In genomic region chr8:121092627-121093026, GRCm38 (mm10) we compare ENCODE assay signal across 7 mouse cellular contexts. TPM values are rescaled to one million over a fixed set of nuclear protein-coding genes. Genes with fewer than 3 reads are reported as not detected.
A peak's percentile ranks its signal among the peaks of the same experiment; 100 is the strongest.
DNase-seq lines count a peak whose midpoint lies in the region; ATAC-seq and TF ChIP-seq lines count a peak whose summit lies in the region.

No protein-coding gene starts in this region.

- peaks cover 8% of the 10 kb centered on the region for H3K27me3 ChIP-seq in heart, adult 2 months (ENCODE audit: control insufficient read depth, insufficient read depth, low read length)
- peaks cover 69% of the 10 kb centered on the region for H3K27me3 ChIP-seq in limb, embryonic 12.5 days
- peaks cover 47% of the 10 kb centered on the region for H3K27me3 ChIP-seq in midbrain, embryonic 16.5 days (ENCODE audit: control insufficient read depth, insufficient read depth, low read depth, low read length)

- H3K36me3 ChIP-seq in heart, adult 2 months (ENCODE audit: control insufficient read depth, insufficient read depth, low read length): no peaks in the 10 kb centered on the region
- H3K36me3 ChIP-seq in limb, embryonic 12.5 days: peaks cover 11% of the 10 kb centered on the region
- H3K36me3 ChIP-seq in midbrain, embryonic 16.5 days (ENCODE audit: control insufficient read depth, insufficient read depth, low read length): peaks cover 6% of the 10 kb centered on the region; the same call in 1 of the 2 replicates

- ATAC-seq in limb, embryonic 12.5 days (ENCODE audit: insufficient number of reproducible peaks, insufficient read depth, low FRiP score, low TSS enrichment, low read depth): peak; percentile 53
- peak; percentile 58 for ATAC-seq in midbrain, embryonic 16.5 days

- H3K9ac ChIP-seq in heart, adult 2 months (ENCODE audit: low read depth, low read length): no peak overlapping the region
- H3K9ac ChIP-seq in limb, embryonic 12.5 days (replicated peaks): no peak overlapping the region
- no peak overlapping the region for H3K9ac ChIP-seq in midbrain, embryonic 16.5 days (ENCODE audit: low read depth, low read length)

- 0 out of 2 replicates have a peak, but pooled peaks cover 1% of the 10 kb centered on the region for H3K4me1 ChIP-seq in heart, adult 2 months (ENCODE audit: control insufficient read depth, insufficient read depth, low read length)
- H3K4me1 ChIP-seq in limb, embryonic 12.5 days (replicated peaks): peaks cover 2% of the 10 kb centered on the region
- no peaks in the 10 kb centered on the region for H3K4me1 ChIP-seq in midbrain, embryonic 16.5 days (ENCODE audit: control insufficient read depth, insufficient read depth, low read length)

- no peak overlapping the region for H3K4me2 ChIP-seq in limb, embryonic 12.5 days
- no peak overlapping the region for H3K4me2 ChIP-seq in midbrain, embryonic 16.5 days (ENCODE audit: low read length)

- peak; percentile 83; the same call in 1 of the 2 replicates for TF ChIP-seq EP300 in heart, adult 2 months (IDR thresholded peaks at IDR 0.05; ENCODE audit: insufficient read depth, low read depth, low read length)

- intact Hi-C loops in heart, adult 2 months (cut with DNase I): loop anchor here (1.0 to 5.0 kb wide), 4 partner anchors 122 to 415 kb away; no protein-coding TSS in a partner anchor

- peak; percentile 90 for TF ChIP-seq CTCF in heart, adult 2 months (IDR thresholded peaks at IDR 0.05)

- no peaks in the 10 kb centered on the region for H3K9me3 ChIP-seq in limb, embryonic 12.5 days
- H3K9me3 ChIP-seq in midbrain, embryonic 16.5 days (replicated peaks; ENCODE audit: control insufficient read depth, low read length, poor library complexity, severe bottlenecking): no peaks in the 10 kb centered on the region

- H3K4me3 ChIP-seq in heart, adult 2 months: no peak overlapping the region
- no peak overlapping the region for H3K4me3 ChIP-seq in limb, embryonic 12.5 days (replicated peaks)
- H3K4me3 ChIP-seq in midbrain, embryonic 16.5 days (ENCODE audit: low read depth, low read length): no peak overlapping the region

- peak; percentile 92 for DNase-seq in adrenal gland, postnatal 10 days
- DNase-seq in embryo, embryonic 9.5 days (ENCODE audit: extremely low spot score): peak; percentile 90
- DNase-seq in heart, adult 2 months: peak; percentile 73 to 88
- peak; percentile 50 to 84 for DNase-seq in kidney, adult 8-10 months
- peak; percentile 51 to 71 for DNase-seq in spleen, postnatal 14 days (ENCODE audit: low spot score in 2 of 2)

- 2% methylated on average over 16 of the region's 16 CpGs for WGBS in heart, adult 2 months
- WGBS in limb, embryonic 12.5 days: 4% methylated on average over 16 of the region's 16 CpGs
- 3% methylated on average over 16 of the region's 16 CpGs for WGBS in midbrain, embryonic 16.5 days

- H3K79me2 ChIP-seq in heart, adult 2 months (replicated peaks; ENCODE audit: control insufficient read depth, insufficient read depth, low read length): no peaks in the 10 kb centered on the region

- no peak overlapping the region for H3K27ac ChIP-seq in heart, adult 2 months
- H3K27ac ChIP-seq in limb, embryonic 12.5 days: no peak overlapping the region
- no peak overlapping the region for H3K27ac ChIP-seq in midbrain, embryonic 16.5 days (ENCODE audit: low read length)

- TF ChIP-seq POLR2A in heart, adult 2 months (IDR thresholded peaks at IDR 0.05; ENCODE audit: insufficient read depth, low read depth, low read length): no peak

RNA-seq across cellular contexts. Expression of gene Foxf1, which starts 8.4 kb away (rescaled TPM):
- 1 to 10 TPM; 1.4 to 1.7 TPM for total RNA-seq in adrenal gland, postnatal 10 days (2021)
- under 1 TPM; 0.13 to 0.43 TPM for total RNA-seq in heart, adult 2 months (2021)
- 0.44 and 1.2 TPM in 2 replicates for polyA plus RNA-seq in heart, adult 2 months (2012; rRNA removed)
- polyA plus RNA-seq in limb, embryonic 12.5 days (2016; fragmentation: Nextera tagmentation; extraction: Ambion mirVana): 0.33 and 1.4 TPM in 2 replicates
- 0.91 and 1.1 TPM in 2 replicates for polyA plus RNA-seq in midbrain, embryonic 16.5 days (2015; fragmentation: Nextera tagmentation; extraction: Ambion mirVana)

RNA-seq across cellular contexts. Expression of gene Mthfsd, which starts 15.6 kb away (rescaled TPM):
- total RNA-seq in adrenal gland, postnatal 10 days (2021): 10 to 100 TPM; 30.4 to 32.2 TPM
- 10 to 100 TPM; 12.8 to 13.5 TPM for total RNA-seq in heart, adult 2 months (2021)
- 26.4 and 27.7 TPM in 2 replicates for polyA plus RNA-seq in heart, adult 2 months (2012; rRNA removed)
- polyA plus RNA-seq in limb, embryonic 12.5 days (2016; fragmentation: Nextera tagmentation; extraction: Ambion mirVana): 68.3 and 71.7 TPM in 2 replicates
- 52.3 and 53.0 TPM in 2 replicates for polyA plus RNA-seq in midbrain, embryonic 16.5 days (2015; fragmentation: Nextera tagmentation; extraction: Ambion mirVana)

RNA-seq across cellular contexts. Expression of gene Foxc2, which starts 23.3 kb away (rescaled TPM):
- total RNA-seq in adrenal gland, postnatal 10 days (2021): 1 to 10 TPM; 4.1 to 6.1 TPM
- total RNA-seq in heart, adult 2 months (2021): 1 to 10 TPM; 2.0 to 2.2 TPM
- polyA plus RNA-seq in heart, adult 2 months (2012; rRNA removed): 0.97 and 2.0 TPM in 2 replicates
- 6.0 and 8.6 TPM in 2 replicates for polyA plus RNA-seq in limb, embryonic 12.5 days (2016; fragmentation: Nextera tagmentation; extraction: Ambion mirVana)
- 1.7 and 2.0 TPM in 2 replicates for polyA plus RNA-seq in midbrain, embryonic 16.5 days (2015; fragmentation: Nextera tagmentation; extraction: Ambion mirVana)

RNA-seq across cellular contexts. Expression of gene Foxl1, which starts 35.1 kb away (rescaled TPM):
- under 1 TPM; 0.24 to 0.42 TPM for total RNA-seq in adrenal gland, postnatal 10 days (2021)
- total RNA-seq in heart, adult 2 months (2021): under 1 TPM; 0.07 to 0.08 TPM
- 0.08 and 0.09 TPM in 2 replicates for polyA plus RNA-seq in heart, adult 2 months (2012; rRNA removed)
- polyA plus RNA-seq in limb, embryonic 12.5 days (2016; fragmentation: Nextera tagmentation; extraction: Ambion mirVana): 0.08 TPM in 2 replicates
- polyA plus RNA-seq in midbrain, embryonic 16.5 days (2015; fragmentation: Nextera tagmentation; extraction: Ambion mirVana): 0.06 TPM in 1 of 2 replicates, not detected in the other
